Mouse (Mus musculus) c-Kit-negative CD71-positive TER-119-positive erythroid progenitor cells, embryonic 14.5 days (primary cell): ENCODE data around the gene Sdccag8.
A peak's percentile ranks its signal among the peaks of the same experiment; 100 is the strongest.

ENCODE experiments used
- DNase-seq: peaks from one replicate; pipeline ENCODE4 v3.0.0-alpha.2; 2013; ENCODE audit warnings: low read depth, low spot score

Sdccag8 gene

DNA sequence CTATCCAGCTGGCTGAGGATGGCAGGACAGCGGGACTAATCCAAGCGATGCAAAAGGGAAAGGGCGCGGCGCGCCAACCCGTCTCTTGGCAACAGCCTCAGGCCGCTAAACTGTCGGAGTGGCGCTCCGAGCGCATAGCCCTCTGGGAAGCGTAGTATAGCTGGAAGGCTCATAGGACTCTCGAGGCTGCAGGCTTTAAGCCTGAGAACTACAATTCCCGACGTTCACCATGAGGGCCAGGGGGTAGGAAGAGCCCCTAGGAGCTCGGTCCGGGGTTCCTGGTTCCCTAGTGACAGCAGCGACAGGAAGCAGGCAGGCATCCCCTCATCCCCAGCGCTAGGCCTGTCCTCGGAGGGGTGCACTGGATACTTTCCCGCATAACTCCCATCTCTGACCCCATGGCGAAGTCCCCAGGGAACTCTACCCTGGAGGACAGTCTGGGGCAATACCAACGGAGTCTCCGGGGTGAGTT, at the start of gene Sdccag8:
Gene Sdccag8, plus strand, starts transcription at position 70 of the 472 bp plus-strand sequence.
- DNase-seq = peak; percentile 86

DNA sequence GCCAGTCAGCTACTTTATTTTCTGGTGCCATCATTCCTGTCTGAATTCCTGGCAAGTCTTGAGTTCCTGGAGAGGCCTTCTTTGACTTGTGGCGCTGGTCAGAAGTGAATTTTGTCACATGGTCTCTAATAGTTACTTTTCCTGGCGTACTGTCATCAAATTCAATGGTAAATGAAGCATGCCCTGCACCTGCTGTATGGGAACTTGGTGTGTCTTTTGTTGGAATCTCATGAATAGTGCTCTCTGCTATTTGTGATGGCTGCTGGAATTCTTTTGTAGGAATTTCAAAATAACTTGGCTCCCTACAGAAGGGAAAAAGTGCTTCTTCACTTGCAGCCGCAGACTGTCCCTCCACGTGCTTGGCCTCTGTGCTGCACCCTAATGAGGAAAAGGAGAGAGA, 39.9 kb upstream of the Sdccag8 start:
- DNase-seq = no peak

DNA sequence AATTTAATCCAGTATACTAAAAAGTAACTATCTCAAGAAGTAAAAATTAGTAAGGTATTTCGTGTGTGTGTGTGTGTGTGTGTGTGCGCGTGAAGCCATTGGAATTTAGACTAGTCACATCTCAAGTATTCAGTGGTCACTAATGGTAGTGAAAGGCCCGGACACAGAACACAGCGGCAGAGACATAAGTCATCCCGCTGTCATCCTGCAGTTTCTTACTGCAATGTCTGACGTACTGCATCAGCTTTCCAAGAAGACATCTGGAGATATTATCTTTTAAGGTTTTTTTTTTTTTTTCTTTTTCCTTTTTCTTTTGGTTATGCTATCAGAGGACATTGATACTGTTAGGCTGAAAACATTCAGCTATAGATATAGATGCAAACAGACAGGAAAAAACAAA, 25.1 kb upstream of the Sdccag8 start:
- no peak for DNase-seq

DNA sequence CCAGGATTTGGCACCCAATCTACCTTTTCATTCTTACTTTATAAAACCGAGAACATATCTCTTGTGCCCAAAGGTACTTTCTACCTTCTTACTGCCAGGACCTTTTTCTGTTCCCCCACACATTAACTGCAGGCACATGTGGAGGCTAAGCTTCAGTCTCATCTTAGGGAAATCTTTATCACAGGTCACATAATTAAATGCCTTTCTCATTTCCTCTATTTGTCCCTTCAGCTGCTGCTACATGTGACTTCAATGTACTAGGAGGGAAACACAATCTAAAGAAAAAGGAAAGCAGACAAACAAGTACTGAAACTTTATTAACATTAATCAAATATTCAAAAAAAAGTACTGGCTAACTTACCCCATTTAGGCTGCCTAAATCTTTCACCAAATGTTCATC, 22.3 kb upstream of the Sdccag8 start:
- DNase-seq = no peak

DNA sequence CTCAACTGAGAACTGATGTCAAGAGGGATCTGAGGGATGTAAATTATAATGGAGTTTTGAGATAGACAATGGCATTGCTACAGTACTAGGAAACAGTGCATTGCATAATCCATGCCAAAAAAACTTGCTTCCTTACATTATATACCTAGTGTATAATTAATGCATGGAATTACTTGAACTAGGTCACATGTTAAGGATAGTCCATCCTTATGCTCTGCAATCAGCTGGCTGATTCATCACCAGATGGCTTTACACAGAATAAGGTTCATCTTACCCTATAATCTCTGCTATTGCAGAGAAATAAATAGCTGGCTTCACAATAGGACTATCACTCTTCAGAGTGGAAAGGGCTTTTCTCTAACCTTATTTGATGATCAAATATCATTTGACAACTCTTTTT, 15.8 kb upstream of the Sdccag8 start:
- no peak for DNase-seq

DNA sequence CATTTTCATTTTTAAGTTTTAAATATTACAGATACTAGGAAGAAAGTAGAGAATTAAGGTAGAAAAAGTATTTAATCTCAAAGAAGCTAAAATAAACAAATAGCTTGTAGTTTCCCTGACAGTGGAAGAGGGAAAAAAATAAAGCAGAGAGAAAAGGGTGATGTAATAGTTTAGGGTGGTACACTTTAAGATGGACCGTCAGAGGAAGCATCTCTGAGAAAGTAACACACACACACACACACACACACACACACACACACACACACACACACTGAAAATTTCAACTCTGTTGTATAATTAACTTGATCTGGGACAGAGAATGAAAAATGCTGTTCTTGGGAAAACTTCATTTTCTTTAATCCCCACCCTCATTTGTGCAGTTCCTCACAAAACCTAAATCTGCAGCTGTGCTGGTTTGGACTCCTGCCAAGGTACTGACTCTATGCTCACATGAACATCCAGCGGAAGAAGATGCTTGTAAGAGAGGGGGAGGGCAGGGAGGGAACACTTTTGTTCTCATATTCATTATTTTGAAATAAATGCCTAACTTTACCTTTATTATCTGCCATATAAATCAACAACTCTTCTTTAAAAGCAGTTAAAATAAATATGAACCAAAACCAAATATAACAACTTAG, 13.6 kb upstream of the Sdccag8 start:
- no peak for DNase-seq

DNA sequence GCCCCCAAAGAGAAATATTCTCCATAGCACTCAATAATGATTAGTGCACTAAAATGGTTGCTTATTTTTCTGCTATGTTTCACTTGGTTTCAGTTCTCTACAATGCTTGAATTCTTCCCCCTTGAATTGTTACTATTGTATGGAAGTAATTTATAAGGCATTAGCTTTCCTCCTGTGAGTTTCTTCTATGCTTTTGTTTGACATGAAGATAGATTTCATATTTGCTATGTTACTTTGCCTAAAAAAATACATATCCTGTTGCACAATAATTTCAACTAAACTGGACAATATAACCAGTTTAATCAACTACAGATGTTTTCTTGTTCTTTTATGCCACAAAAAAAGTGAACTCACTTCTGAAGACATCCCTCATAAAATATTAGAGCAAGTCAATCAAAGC, 4.3 kb upstream of the Sdccag8 start:
- no peak for DNase-seq

DNA sequence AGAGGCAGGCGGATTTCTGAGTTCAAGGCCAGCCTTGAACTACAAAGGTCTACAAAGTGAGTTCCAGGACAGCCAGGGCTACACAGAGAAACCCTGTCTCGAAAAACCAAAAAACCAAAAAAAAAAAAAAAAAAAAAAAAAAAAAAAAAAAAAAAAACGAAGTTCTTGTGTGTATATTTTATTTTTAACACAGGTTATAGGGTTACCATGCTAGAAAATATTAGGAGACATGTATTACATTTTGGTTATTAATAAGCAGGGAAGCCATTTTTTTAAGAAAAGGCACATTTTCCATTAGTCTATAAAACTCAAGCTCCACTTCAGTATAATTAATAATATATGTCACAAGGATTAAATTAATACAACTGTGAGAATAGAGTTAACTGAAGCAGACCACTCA, 2.6 kb upstream of the Sdccag8 start:
- no peak for DNase-seq

DNA sequence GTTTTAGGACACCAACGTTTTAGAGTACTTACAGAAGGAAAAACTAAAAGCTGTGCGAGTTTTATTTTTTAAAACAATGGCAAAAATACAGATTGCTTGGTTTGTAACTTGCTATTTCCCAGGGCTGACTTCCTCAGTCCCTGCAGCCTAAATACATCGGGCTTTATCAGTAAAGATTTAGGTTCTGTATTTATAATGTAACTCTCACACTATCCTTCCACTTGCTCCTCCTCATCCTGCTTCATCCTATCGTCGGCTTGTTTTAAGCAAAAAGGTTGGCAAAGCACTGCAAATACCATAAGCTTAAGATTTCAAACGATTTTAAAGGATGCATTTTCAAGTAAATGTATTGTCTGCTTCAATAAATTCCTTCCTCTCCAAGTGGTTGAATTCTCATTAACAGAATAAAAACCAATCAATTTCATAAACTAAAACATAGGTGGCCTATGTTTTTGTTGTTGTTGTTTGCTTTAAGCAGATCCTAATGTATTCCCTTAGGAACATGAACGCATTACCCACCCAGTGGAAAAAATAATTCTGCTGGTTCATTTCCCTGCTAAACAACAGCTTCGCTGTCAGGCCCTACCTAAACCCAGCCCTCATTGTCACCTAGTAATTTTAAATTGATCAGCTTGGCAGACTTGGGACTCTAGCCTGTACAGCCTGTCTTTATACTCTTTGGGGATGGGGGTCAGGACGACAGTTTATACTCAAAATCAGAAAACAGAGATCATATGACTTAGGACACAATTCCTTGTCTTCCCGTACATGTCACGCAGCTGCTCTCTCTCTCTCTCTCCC, 1.8 kb upstream of the Sdccag8 start:
- no peak for DNase-seq

DNA sequence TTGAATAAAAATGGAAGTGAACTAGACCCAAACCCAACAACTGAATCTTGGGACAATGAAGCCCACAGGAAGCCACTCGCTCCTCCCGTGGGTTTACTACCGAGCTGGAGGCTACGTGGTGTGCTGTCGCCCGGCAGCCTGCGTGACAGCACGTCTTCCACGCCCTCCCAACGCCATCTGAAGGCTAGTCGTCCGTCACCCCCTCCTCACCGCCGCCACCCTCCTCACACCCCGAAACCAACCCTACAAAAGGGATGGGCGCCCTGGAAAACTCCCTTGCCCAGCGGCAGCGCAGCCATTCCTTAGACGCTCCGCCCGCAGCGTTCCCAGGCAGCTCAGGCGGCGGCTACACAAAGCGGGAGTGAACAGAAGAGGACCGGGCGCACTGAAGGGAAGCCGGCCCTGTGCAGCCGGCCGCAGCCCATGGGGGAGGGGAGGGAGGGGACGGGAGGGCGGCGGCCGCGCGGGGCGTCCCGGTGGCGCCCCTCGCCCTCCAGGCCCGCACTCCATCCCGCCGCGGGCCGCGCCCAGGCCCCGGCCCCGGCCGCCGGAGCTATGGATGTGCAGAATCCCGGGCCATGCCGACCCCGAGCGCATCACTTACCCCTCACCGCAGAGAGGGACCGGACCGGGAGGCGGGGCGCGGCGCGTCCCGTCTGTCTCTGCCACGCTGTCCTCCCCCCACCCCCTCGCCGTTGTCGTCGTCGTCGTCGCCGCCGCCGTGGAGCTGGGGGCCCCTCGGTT, 996 bp upstream of the Sdccag8 start:
- DNase-seq = peak; percentile 43

DNA sequence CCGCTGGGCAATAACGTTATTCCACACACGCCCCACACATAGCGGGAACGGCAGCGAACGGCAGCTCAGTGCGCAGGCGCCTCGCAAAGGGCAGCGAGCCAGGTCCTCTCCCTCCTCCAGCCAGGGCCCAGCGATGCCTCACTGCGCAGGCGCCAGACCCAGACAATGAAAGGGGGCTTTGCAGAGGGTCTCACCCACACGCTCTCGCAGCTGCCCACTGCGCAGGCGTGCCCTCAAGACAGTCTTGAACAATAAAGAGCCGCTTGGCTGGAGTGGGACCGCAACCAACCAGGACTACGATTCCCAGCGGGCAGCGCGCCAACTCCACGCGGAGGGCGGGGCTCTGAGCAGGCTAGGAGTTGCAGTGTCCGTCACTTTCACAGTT, 432 bp upstream of the Sdccag8 start, which contains the start of gene Cep170:
Gene Cep170, minus strand, starts transcription at position 32 of the 385 bp plus-strand sequence.
- peak; percentile 80 for DNase-seq

DNA sequence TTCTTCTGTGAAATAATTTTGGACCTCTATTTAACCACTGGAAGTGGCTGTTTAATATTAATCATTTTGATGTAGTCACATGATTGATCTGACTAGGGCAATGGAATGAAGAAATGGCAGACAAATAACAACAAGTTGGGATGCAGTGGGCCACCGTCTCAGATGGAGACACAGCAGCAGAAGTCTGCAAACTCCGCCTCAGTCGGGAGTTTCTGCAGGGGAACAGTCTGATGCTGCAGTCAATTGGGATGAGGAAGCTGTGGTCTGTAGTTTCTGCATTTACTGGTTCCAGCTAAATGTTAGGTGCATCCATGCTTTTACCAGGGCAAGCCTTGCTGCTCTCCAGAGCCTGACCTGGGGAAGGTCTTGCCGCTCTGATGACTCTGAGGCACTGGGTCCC, 2.3 kb downstream of the Sdccag8 start:
- DNase-seq = no peak

DNA sequence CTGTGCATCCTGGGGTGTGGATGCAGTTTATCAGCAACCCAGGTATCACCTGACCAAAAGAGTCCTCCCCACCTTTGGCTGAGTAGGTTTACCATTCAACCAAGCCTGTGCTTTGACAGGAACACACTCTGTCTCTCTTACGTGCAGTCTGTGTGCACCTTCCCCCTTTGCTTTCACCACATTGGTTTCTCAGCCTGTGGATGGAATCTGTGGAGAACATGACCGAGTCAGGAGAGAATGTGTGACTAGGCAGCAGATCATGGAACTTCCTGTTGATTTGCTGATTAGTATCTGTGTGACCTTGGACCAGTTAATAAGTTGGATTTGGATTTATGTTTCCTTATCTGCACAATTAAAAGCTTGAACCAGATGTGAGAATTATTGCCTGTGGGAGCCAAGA, 3.7 kb downstream of the Sdccag8 start:
- DNase-seq = no peak

DNA sequence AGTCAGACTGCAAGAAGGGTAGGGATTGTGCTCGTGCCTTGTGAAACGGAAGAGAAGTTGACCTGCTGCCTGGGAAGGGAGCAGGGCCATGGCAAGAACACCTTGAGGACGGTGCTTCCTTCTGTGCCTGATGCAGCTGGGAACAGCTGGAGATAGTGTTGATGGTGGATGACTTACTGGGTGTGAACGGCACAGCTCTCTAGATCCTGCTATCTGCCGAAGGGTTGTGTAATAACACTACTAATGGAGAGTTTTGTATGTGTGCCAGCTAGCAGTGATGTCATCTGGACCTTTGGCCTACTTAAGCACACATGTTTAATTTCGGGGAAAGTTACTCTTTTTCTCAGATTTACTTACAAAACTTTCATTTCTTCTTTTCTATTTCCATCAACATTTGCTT, 4.3 kb downstream of the Sdccag8 start:
- no peak for DNase-seq

DNA sequence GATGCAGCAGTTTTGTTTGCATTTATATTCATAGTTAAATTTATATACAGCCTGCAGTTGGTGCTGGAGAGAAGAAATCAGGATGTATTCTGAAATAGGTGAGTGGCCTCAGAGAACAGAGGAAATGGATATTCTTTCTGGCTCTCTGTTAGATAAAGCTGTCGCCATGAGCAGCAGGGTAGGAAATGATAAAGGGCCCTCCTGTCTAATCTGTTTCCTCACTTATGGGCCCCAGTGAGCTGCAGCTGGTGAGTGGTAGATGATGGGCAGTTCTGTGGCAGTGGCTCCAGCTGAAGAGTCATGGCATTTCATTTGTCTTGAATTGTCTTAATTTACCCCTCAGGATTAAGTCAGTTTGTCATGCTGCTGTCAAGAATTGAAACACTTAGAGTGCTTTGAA, 7.5 kb downstream of the Sdccag8 start:
- no peak for DNase-seq

DNA sequence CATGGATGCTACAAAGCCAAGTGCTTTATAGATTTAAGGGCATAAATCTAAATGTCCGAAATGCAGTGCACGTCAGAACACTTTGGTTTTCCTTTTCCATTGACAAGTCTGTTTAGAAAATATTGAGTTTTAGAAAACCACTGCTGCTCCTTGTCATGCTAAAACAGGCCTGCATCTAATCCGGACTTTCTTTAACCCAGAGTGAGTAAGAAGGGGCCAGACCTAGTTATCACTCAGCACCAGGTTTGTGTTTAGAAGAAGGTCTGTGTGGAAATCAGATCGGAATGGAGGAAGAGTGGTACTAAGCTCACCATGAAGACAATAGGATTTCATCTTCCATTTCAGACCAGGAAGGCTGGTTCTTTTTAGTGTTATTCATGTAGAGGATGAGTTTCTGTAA, 8.5 kb downstream of the Sdccag8 start:
- DNase-seq = no peak

DNA sequence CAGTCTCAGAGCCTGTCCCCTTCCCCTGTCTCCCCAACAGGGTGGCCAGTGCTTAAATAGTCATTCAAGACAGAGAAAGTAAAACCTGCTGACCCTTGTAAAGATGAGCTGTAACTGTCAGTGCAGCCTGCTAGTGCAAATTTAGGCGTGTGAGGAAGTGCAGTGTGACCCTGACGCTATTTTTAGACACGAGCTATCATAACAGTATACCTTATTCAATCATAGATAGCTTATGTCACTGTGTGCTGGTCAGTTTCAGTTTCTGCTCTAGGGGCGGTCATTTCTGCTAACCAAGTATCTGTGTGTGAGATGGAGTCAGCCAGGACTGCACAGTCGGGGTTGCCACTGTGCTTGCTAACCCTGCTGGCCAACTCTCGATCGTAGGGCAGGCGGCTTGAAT, 9.4 kb downstream of the Sdccag8 start:
- DNase-seq = no peak

DNA sequence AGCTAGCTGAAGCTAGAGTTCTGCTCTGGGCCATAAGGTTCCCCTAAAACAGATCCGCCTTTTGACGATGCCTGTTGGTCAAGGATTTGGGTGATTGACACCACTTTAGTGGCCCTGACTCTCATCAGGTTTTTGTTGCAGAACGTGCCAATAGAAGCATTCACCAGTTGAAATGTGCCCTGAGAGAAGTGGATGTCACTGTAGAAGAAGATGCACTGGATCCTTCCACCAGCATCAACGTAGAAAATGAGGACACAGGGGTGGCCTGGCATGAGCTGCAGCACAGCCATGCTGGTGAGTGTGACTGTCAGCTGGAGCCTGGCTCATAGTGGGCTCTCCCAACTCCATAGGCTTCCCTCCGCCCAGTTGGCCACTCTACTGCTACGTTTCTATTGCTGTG, 10.2 kb downstream of the Sdccag8 start:
- no peak for DNase-seq

DNA sequence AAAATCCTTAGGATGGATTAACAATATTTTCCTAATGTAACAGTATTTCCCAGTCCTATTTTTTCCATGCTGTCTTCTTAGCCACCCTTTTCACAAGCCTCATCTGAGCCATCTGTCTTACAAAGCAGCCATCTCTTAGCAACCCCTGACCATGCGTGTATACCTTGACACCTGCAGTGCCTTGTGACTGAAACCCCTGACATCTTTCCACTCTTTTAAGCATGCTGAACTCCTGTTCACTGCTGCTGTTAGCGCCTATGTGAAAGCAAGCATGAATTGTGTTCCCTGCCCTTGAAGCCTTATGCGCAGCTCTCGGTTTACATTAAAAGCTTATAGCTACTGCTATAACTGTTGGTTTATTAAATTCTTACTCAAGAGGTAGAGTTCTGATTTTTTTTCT, 10.6 kb downstream of the Sdccag8 start:
- no peak for DNase-seq

DNA sequence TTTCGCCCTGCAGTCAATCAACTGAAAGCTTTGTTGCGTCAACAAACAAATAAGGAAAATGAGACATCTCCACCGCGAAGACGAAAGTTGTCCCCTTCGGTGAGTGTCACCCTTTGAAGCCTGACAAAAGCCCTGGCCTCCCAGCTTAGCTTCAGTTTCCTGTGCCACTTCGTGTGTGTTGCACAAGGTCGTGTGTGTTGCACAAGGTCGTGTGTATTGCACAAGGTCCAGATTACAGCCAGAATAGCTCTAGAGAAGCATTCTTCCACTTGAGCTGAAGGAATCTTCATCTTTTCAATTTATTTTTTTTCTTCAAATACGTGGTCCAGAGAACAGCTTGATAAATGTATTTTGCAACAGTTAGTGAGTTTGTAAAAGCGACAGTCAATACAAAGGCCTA, 11.7 kb downstream of the Sdccag8 start:
- DNase-seq = no peak

DNA sequence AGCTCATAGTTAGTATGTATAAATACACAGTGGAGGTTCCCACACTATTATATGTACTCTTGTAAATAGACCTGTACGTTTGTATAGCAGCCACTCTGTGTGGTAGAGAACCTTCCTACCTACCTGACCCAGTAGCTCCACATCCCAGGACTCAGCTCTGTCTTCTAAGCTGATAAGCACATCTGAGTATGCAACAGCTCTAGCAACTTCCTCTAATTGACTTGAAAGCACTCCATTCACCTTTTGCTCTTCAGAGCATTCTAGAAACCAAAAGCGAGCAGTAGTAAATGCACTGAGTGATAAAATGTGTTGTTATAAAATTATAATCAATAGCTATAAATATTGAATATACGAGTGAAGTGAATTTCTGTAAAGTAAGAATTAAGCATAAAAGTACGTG, 12.5 kb downstream of the Sdccag8 start:
- DNase-seq = no peak

DNA sequence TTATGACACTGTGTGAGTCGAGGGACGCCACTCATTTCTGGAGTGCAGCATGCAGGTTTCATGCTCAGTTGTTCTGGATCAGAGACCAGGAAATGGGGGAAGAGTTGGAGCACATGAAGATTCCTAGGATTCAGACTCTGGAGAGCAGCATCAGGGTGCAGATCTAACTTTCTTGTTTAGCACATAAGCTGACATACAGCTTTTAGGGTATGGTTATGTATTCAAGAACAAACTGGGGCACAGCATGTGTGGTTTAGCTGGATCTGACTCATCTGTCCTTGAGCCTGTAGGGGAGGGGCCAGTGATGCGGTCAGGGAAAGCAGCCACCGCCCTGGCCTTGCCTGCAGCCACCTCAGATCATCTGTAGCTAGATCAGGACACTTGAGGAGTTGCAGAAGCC, 12.9 kb downstream of the Sdccag8 start:
- no peak for DNase-seq
